Mouse (Mus musculus) liver, embryonic 13.5 days (tissue): ENCODE measurements around the gene Cib1. TPM values are rescaled to one million over a fixed set of nuclear protein-coding genes. Genes with fewer than 3 reads are reported as not detected.

Source experiments
- ATAC-seq: fragments of 200-750 bp; cut with Nextera tagmentation; 2 replicates; pipeline ENCODE4 v1.8.0; 2017; ENCODE audit warnings: low read depth, mild to moderate bottlenecking, moderate number of reproducible peaks, moderate library complexity
- DNase-seq: peaks from one replicate; pipeline ENCODE4 v3.0.0; 2022
- H3K27ac ChIP-seq: fragments of 300-500 bp; sonication (generic); 2 replicates; pipeline ENCODE4 v1.5.1; 2015; ENCODE audit warnings: moderate library complexity, mild to moderate bottlenecking, inconsistent platforms
- H3K27me3 ChIP-seq: fragments of 300-500 bp; sonication (generic); 2 replicates; pipeline ENCODE4 v1.6.1; 2015; ENCODE audit warnings: mild to moderate bottlenecking, inconsistent platforms
- H3K36me3 ChIP-seq: fragments of 300-500 bp; sonication (generic); 2 replicates; pipeline ENCODE4 v1.6.1; 2015; ENCODE audit warnings: mild to moderate bottlenecking, inconsistent platforms
- H3K4me1 ChIP-seq: fragments of 300-500 bp; sonication (generic); replicated peaks from 2 replicates; pipeline ENCODE4 v1.6.1; 2015; ENCODE audit warnings: inconsistent platforms
- H3K4me2 ChIP-seq: fragments of 300-500 bp; sonication (generic); 2 replicates; pipeline ENCODE4 v1.6.1; 2015; ENCODE audit warnings: inconsistent platforms, mild to moderate bottlenecking, moderate library complexity
- H3K4me3 ChIP-seq: fragments of 300-500 bp; sonication (generic); replicated peaks from 2 replicates; pipeline ENCODE4 v1.5.1; 2015; ENCODE audit warnings: mild to moderate bottlenecking, inconsistent platforms
- H3K9ac ChIP-seq: fragments of 300-500 bp; sonication (generic); 2 replicates; pipeline ENCODE4 v1.6.1; 2015; ENCODE audit warnings: mild to moderate bottlenecking, inconsistent platforms
- H3K9me3 ChIP-seq: fragments of 300-500 bp; sonication (generic); replicated peaks from 2 replicates; pipeline ENCODE4 v1.6.1; 2016; ENCODE audit warnings: inconsistent platforms
- WGBS: fragments of 180-500 bp; shearing (Covaris S2); methylation state at CpG from one replicate; pipeline ENCODE4 v1.1.7; 2015; ENCODE audit not compliant: insufficient replicate concordance; 5-methylcytosine and 5-hydroxymethylcytosine counted together
- polyA plus RNA-seq: library from polyadenylated mRNA; unstranded; fragments of >200 nt; fragmentation: Nextera tagmentation; extraction: Ambion mirVana; gene quantifications from 2 replicates; pipeline ENCODE4 v1.2.1, GENCODE M21; 2015

Gene Cib1
- polyA plus RNA-seq, 1 experiment from 2014 or later = 102 TPM

- peak overlapping the region; percentile 75 for H3K9ac ChIP-seq
- H3K36me3 ChIP-seq = no peaks in the 10 kb centered on the region
- DNase-seq (peak; percentile 82), ATAC-seq (peak; percentile 84)
- 7% methylated on average over 16 of the region's 16 CpGs for WGBS
- H3K9me3 ChIP-seq = no peaks in the 10 kb centered on the region
- peak overlapping the region; percentile 52 for H3K4me3 ChIP-seq
- peaks cover 4% of the 10 kb centered on the region; the same call in 1 of the 2 replicates for H3K27me3 ChIP-seq
- H3K4me2 ChIP-seq = peak overlapping the region; percentile 77
- peaks cover 99% of the 10 kb centered on the region for H3K4me1 ChIP-seq
- H3K27ac ChIP-seq = peak overlapping the region; percentile 100
These were observed 40.2 kb downstream of the Cib1 start for GRCm38 (mm10) chr7:80192226-80193061.

- ATAC-seq (peak; percentile 37), DNase-seq (peak; percentile 45)
- Histone ChIP-seq H3K36me3 (no peaks in the 10 kb centered on the region), H3K4me2 (peak overlapping the region; percentile 77), H3K4me1 (peaks cover 100% of the 10 kb centered on the region), H3K27me3 (peaks cover 6% of the 10 kb centered on the region; the same call in 1 of the 2 replicates), H3K27ac (peak overlapping the region; percentile 100), H3K4me3 (no peak overlapping the region), H3K9ac (peak overlapping the region; percentile 75), H3K9me3 (no peaks in the 10 kb centered on the region)
- 20% methylated on average over 5 of the region's 5 CpGs for WGBS
These were observed 41.2 kb downstream of the Cib1 start for GRCm38 (mm10) chr7:80191455-80191854.

GRCm38 (mm10) chr7:80189147-80189933 is 43.3 kb downstream of the Cib1 start:
- 66% methylated on average over 11 of the region's 11 CpGs for WGBS
- DNase-seq (no peak), ATAC-seq (no peak)
- Histone ChIP-seq H3K4me3 (no peak overlapping the region), H3K9me3 (no peaks in the 10 kb centered on the region), H3K4me2 (no peak overlapping the region), H3K27ac (0 out of 2 replicates have a peak overlapping the region, but pooled peaks have one; percentile 8), H3K9ac (no peak overlapping the region), H3K4me1 (peaks cover 99% of the 10 kb centered on the region), H3K36me3 (no peaks in the 10 kb centered on the region), H3K27me3 (peaks cover 6% of the 10 kb centered on the region; the same call in 1 of the 2 replicates)

- no peaks in the 10 kb centered on the region for H3K9me3 ChIP-seq
- 0 out of 2 replicates have a peak overlapping the region, but pooled peaks have one; percentile 8 for H3K27ac ChIP-seq
- peaks cover 95% of the 10 kb centered on the region for H3K4me1 ChIP-seq
- 81% methylated on average over 2 of the region's 2 CpGs for WGBS
- H3K9ac ChIP-seq = no peak overlapping the region
- DNase-seq = no peak
- no peak overlapping the region for H3K4me2 ChIP-seq
- H3K4me3 ChIP-seq = no peak overlapping the region
- peaks cover 6% of the 10 kb centered on the region; the same call in 1 of the 2 replicates for H3K27me3 ChIP-seq
- H3K36me3 ChIP-seq = no peaks in the 10 kb centered on the region
- ATAC-seq = no peak
These were observed 44.0 kb downstream of the Cib1 start for GRCm38 (mm10) chr7:80188579-80189125.

- DNase-seq (no peak), ATAC-seq (no peak)
- H3K9me3 ChIP-seq = no peaks in the 10 kb centered on the region
- peaks cover 6% of the 10 kb centered on the region; the same call in 1 of the 2 replicates for H3K27me3 ChIP-seq
- H3K27ac ChIP-seq = peak overlapping the region; percentile 87
- peak overlapping the region; percentile 92 for H3K4me2 ChIP-seq
- peak overlapping the region; percentile 70 for H3K4me3 ChIP-seq
- no peaks in the 10 kb centered on the region for H3K36me3 ChIP-seq
- peaks cover 93% of the 10 kb centered on the region for H3K4me1 ChIP-seq
- 76% methylated on average over 12 of the region's 12 CpGs for WGBS
- peak overlapping the region; percentile 82 for H3K9ac ChIP-seq
These were observed 45.1 kb downstream of the Cib1 start for GRCm38 (mm10) chr7:80187501-80187900.

GRCm38 (mm10) chr7:80186531-80187296 is 45.9 kb downstream of the Cib1 start, which contains the start of gene Sema4b:
Sema4b (plus strand) TSS chr7:80186841.
- no peaks in the 10 kb centered on the region for H3K9me3 ChIP-seq
- 3% methylated on average over 51 of the region's 51 CpGs for WGBS
- ATAC-seq (peak; percentile 69), DNase-seq (peak; percentile 73)
- H3K36me3 ChIP-seq = no peaks in the 10 kb centered on the region
- peaks cover 93% of the 10 kb centered on the region for H3K4me1 ChIP-seq
- peak within 1 kb of the TSS; percentile 87 for H3K27ac ChIP-seq
- peak within 1 kb of the TSS; percentile 70 for H3K4me3 ChIP-seq
- H3K9ac ChIP-seq = peak within 1 kb of the TSS; percentile 82
- peak within 1 kb of the TSS; percentile 92 for H3K4me2 ChIP-seq
- H3K27me3 ChIP-seq = peaks cover 6% of the 10 kb centered on the region; the same call in 1 of the 2 replicates

- no peaks in the 10 kb centered on the region for H3K9me3 ChIP-seq
- WGBS = 4% methylated on average over 8 of the region's 8 CpGs
- H3K27me3 ChIP-seq = peaks cover 6% of the 10 kb centered on the region; the same call in 1 of the 2 replicates
- H3K4me2 ChIP-seq = peak overlapping the region; percentile 92
- peak; percentile 83 for DNase-seq
- H3K36me3 ChIP-seq = no peaks in the 10 kb centered on the region
- H3K4me3 ChIP-seq = peak overlapping the region; percentile 70
- H3K27ac ChIP-seq = peak overlapping the region; percentile 87
- peak overlapping the region; percentile 82 for H3K9ac ChIP-seq
- ATAC-seq = peak; percentile 88
- H3K4me1 ChIP-seq = peaks cover 93% of the 10 kb centered on the region
These were observed 46.6 kb downstream of the Cib1 start for GRCm38 (mm10) chr7:80186021-80186420.

GRCm38 (mm10) chr7:80184968-80185367 is 47.6 kb downstream of the Cib1 start:
- WGBS = 49% methylated on average over 6 of the region's 6 CpGs
- H3K4me3 ChIP-seq = no peak overlapping the region
- H3K4me1 ChIP-seq = peaks cover 92% of the 10 kb centered on the region
- H3K4me2 ChIP-seq = 0 out of 2 replicates have a peak overlapping the region, but pooled peaks have one; percentile 13
- DNase-seq = no peak
- H3K9me3 ChIP-seq = no peaks in the 10 kb centered on the region
- ATAC-seq = no peak
- H3K9ac ChIP-seq = peak overlapping the region; percentile 82
- H3K27me3 ChIP-seq = peaks cover 6% of the 10 kb centered on the region; the same call in 1 of the 2 replicates
- peak overlapping the region; percentile 87 for H3K27ac ChIP-seq
- no peaks in the 10 kb centered on the region for H3K36me3 ChIP-seq

GRCm38 (mm10) chr7:80184551-80184950 is 48.1 kb downstream of the Cib1 start:
- H3K9me3 ChIP-seq = no peaks in the 10 kb centered on the region
- H3K4me2 ChIP-seq = no peak overlapping the region
- DNase-seq (no peak), ATAC-seq (no peak)
- H3K4me3 ChIP-seq = no peak overlapping the region
- H3K36me3 ChIP-seq = no peaks in the 10 kb centered on the region
- peaks cover 6% of the 10 kb centered on the region; the same call in 1 of the 2 replicates for H3K27me3 ChIP-seq
- 53% methylated on average over 4 of the region's 4 CpGs for WGBS
- peak overlapping the region; percentile 87 for H3K27ac ChIP-seq
- no peak overlapping the region for H3K9ac ChIP-seq
- H3K4me1 ChIP-seq = peaks cover 87% of the 10 kb centered on the region

GRCm38 (mm10) chr7:80183969-80184368 is 48.6 kb downstream of the Cib1 start:
- ATAC-seq = no peak
- H3K36me3 ChIP-seq = no peaks in the 10 kb centered on the region
- H3K9me3 ChIP-seq = no peaks in the 10 kb centered on the region
- H3K27me3 ChIP-seq = peaks cover 6% of the 10 kb centered on the region; the same call in 1 of the 2 replicates
- no peak for DNase-seq
- peak overlapping the region; percentile 43 for H3K27ac ChIP-seq
- no peak overlapping the region for H3K4me2 ChIP-seq
- 65% methylated on average over 5 of the region's 5 CpGs for WGBS
- no peak overlapping the region for H3K4me3 ChIP-seq
- H3K9ac ChIP-seq = 0 out of 2 replicates have a peak overlapping the region, but pooled peaks have one; percentile 26
- H3K4me1 ChIP-seq = peaks cover 82% of the 10 kb centered on the region
